Mouse (Mus musculus): ENCODE measurements around the gene Calhm3. TPM values are rescaled to one million over a fixed set of nuclear protein-coding genes. Genes with fewer than 3 reads are reported as not detected.

Gene Calhm3
- polyA plus RNA-seq, 1 experiment from 2014 or later: 0.33 TPM

DNA sequence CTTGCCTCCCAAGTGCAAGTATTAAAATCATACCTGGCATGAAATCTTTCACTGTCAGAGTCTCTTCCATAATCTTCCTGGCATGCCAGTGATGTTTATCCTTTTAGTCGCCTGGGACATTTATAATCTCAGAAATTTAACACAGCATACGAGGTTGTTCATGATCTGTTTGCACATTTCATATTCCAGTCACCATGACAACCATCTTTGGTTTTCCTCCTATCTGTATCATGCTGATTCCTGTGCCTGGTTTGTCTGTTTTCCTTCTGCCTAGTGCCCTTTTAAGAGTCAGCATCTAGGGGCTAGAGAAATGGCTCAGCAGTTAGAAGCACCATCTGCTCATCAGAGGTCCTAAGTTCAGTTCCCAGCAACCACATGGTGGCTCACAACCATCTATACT, 38.9 kb downstream of the Calhm3 start:
- Histone ChIP-seq H3K4me1 (ENCODE audit: control insufficient read depth, insufficient read depth, low read length) (no peaks in the 10 kb centered on the region), H3K4me2 (ENCODE audit: low read depth, low read length) (no peak overlapping the region), H3K27me3 (ENCODE audit: control insufficient read depth, insufficient read depth, low read length) (no peaks in the 10 kb centered on the region), H3K4me3 (ENCODE audit: low read depth, low read length) (no peak overlapping the region), H3K27ac (ENCODE audit: low read depth, low read length) (no peak overlapping the region), H3K9me3 (ENCODE audit: control insufficient read depth, low read length) (no peaks in the 10 kb centered on the region), H3K36me3 (ENCODE audit: control insufficient read depth, insufficient read depth, low read length) (peaks cover 27% of the 10 kb centered on the region), H3K9ac (replicated peaks; ENCODE audit: low read depth, low read length) (no peak overlapping the region)
- 93% methylated on average over 2 of the region's 2 CpGs for WGBS
- ATAC-seq (ENCODE audit: low read depth): no peak

GRCm38 (mm10) chr19:47104641-47105271, 52.8 kb downstream of the Calhm3 start:
- Histone ChIP-seq H3K9me3 (ENCODE audit: control insufficient read depth, low read length) (no peaks in the 10 kb centered on the region), H3K4me1 (ENCODE audit: control insufficient read depth, insufficient read depth, low read length) (no peaks in the 10 kb centered on the region), H3K27me3 (ENCODE audit: control insufficient read depth, insufficient read depth, low read length) (no peaks in the 10 kb centered on the region), H3K36me3 (ENCODE audit: control insufficient read depth, insufficient read depth, low read length) (peaks cover 80% of the 10 kb centered on the region), H3K27ac (ENCODE audit: low read depth, low read length) (no peak overlapping the region), H3K4me2 (ENCODE audit: low read depth, low read length) (no peak overlapping the region), H3K4me3 (ENCODE audit: low read depth, low read length) (no peak overlapping the region), H3K9ac (replicated peaks; ENCODE audit: low read depth, low read length) (no peak overlapping the region)
- no peak for ATAC-seq (ENCODE audit: low read depth)
- WGBS: 93% methylated on average over 9 of the region's 9 CpGs

Other genes with a start within 250 kb of the Calhm3 start
- 535 and 653 TPM in 2 replicates for gene Ina, start 143.1 kb downstream of the Calhm3 start, polyA plus RNA-seq (2014; fragmentation: Nextera tagmentation; extraction: Ambion mirVana)
- gene Nt5c2, start 142.6 kb downstream of the Calhm3 start, polyA plus RNA-seq (2014; fragmentation: Nextera tagmentation; extraction: Ambion mirVana): 72.0 and 80.3 TPM in 2 replicates
- gene Pcgf6, start 106.9 kb downstream of the Calhm3 start, polyA plus RNA-seq (2014; fragmentation: Nextera tagmentation; extraction: Ambion mirVana): 45.0 and 46.9 TPM in 2 replicates
- 7.7 and 9.8 TPM in 2 replicates for gene Taf5, start 90.0 kb downstream of the Calhm3 start, polyA plus RNA-seq (2014; fragmentation: Nextera tagmentation; extraction: Ambion mirVana)
- gene Usmg5, start 67.1 kb downstream of the Calhm3 start, polyA plus RNA-seq (2014; fragmentation: Nextera tagmentation; extraction: Ambion mirVana): 1,318 and 1,638 TPM in 2 replicates
- 5.9 and 6.8 TPM in 2 replicates for gene Pdcd11, start 67.0 kb downstream of the Calhm3 start, polyA plus RNA-seq (2014; fragmentation: Nextera tagmentation; extraction: Ambion mirVana)
- gene Calhm2, start 19.5 kb downstream of the Calhm3 start, polyA plus RNA-seq (2014; fragmentation: Nextera tagmentation; extraction: Ambion mirVana): 0.28 and 0.58 TPM in 2 replicates
- gene Calhm1, start 13.5 kb downstream of the Calhm3 start, polyA plus RNA-seq (2014; fragmentation: Nextera tagmentation; extraction: Ambion mirVana): not detected in 2 replicates
- gene Neurl1a, start 21.1 kb upstream of the Calhm3 start, polyA plus RNA-seq (2014; fragmentation: Nextera tagmentation; extraction: Ambion mirVana): 12.1 and 14.4 TPM in 2 replicates